Mouse (Mus musculus) liver, embryonic 11.5 days (tissue): ENCODE measurements around the gene Prnp. TPM values are rescaled to one million over a fixed set of nuclear protein-coding genes. Genes with fewer than 3 reads are reported as not detected.

Experiments
- ATAC-seq: fragments of 200-750 bp; cut with Nextera tagmentation; replicated peaks from 2 replicates; pipeline ENCODE4 v1.8.0; 2017; ENCODE audit warnings: moderate number of reproducible peaks, mild to moderate bottlenecking, moderate TSS enrichment, moderate library complexity; ENCODE audit not compliant: low FRiP score
- DNase-seq: peaks from one replicate; pipeline ENCODE4 v3.0.0-alpha.2; 2017; ENCODE audit warnings: low spot score
- H3K27ac ChIP-seq: fragments of 300-500 bp; sonication (generic); 2 replicates; pipeline ENCODE4 v1.5.1; 2014; ENCODE audit warnings: mild to moderate bottlenecking, low read depth, low read length, control low read depth
- H3K27me3 ChIP-seq: fragments of 300-500 bp; sonication (generic); replicated peaks from 2 replicates; pipeline ENCODE4 v1.6.1; 2014; ENCODE audit warnings: low read length, mixed read lengths; ENCODE audit not compliant: control insufficient read depth, insufficient read depth
- H3K36me3 ChIP-seq: fragments of 300-500 bp; sonication (generic); 2 replicates; pipeline ENCODE4 v1.6.1; 2014; ENCODE audit warnings: mild to moderate bottlenecking, low read length, moderate library complexity, mixed read lengths; ENCODE audit not compliant: control insufficient read depth, insufficient read depth
- H3K4me1 ChIP-seq: fragments of 300-500 bp; sonication (generic); replicated peaks from 2 replicates; pipeline ENCODE4 v1.6.1; 2014; ENCODE audit warnings: low read length, mixed read lengths; ENCODE audit not compliant: control insufficient read depth, insufficient read depth
- H3K4me2 ChIP-seq: fragments of 300-500 bp; sonication (generic); 2 replicates; pipeline ENCODE4 v1.6.1; 2014; ENCODE audit warnings: mild to moderate bottlenecking, control low read depth, moderate library complexity
- H3K4me3 ChIP-seq: fragments of 300-500 bp; sonication (generic); 2 replicates; pipeline ENCODE4 v1.5.1; 2014; ENCODE audit warnings: low read depth, low read length, control low read depth
- H3K9ac ChIP-seq: fragments of 300-500 bp; sonication (generic); 2 replicates; pipeline ENCODE4 v1.6.1; 2014; ENCODE audit warnings: low read depth, low read length, control low read depth
- H3K9me3 ChIP-seq: fragments of 300-500 bp; sonication (generic); 2 replicates; pipeline ENCODE4 v1.6.1; 2016; ENCODE audit warnings: low read length, inconsistent platforms, mixed read lengths; ENCODE audit not compliant: control insufficient read depth
- WGBS: fragments of 180-500 bp; shearing (Covaris S2); extraction: QIAGEN DNeasy Blood & Tissue Kit; methylation state at CpG from one replicate; pipeline ENCODE4 v1.1.7; 2014; 5-methylcytosine and 5-hydroxymethylcytosine counted together
- polyA plus RNA-seq: library from polyadenylated mRNA; unstranded; fragments of >200 nt; fragmentation: Nextera tagmentation; extraction: Ambion mirVana; gene quantifications from 2 replicates; pipeline ENCODE4 v1.2.1, GENCODE M21; 2014

Gene Prnp
- polyA plus RNA-seq, 1 experiment from 2014 or later: 32.6 TPM

DNA sequence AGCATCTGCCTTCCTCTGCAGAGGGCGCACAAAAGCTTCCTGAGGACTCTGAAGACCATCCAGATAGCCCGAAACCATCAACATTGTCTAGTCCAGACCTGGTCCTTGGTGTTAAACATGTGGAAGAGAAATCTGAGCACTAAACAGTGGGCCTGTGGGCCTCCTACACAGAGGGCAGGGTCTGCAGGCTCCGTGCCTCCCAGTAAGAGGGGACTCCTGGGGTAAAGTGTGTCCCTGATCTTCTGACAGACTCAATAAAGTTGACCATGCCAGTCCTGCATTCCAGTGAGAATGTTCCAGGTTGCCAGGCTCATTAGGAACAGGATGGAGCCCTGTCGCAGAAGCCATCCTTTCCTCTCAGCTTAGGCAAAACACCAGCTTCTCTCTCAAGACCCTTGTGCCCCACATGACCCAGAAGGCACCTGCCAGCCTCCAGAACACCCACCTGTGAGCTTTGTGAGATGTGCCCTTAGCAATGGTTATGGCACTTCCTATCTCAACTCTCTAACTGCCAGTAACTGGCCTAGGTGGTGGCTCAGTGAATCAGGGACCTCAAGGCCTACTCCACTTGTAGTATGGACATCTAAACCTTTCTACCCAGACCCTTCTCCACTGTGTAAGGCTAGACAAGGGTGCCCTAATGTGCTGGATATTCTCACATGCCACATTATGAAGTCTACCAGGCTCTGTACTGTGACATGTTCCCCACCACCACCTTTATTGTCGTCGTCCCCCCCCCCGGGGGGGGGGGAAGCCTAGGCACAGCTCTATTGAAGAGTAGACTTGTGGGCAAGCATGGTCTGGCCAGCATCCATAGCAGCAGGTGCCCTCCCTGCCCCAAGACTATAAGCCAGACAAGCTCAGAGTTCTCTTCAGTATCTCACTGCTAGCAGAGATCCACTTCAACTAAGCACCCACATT is 46.9 kb downstream of the Prnp start:
- H3K9me3 ChIP-seq: no peaks in the 10 kb centered on the region
- no peak overlapping the region for H3K4me3 ChIP-seq
- no peak overlapping the region for H3K27ac ChIP-seq
- ATAC-seq: no peak
- peaks cover 27% of the 10 kb centered on the region for H3K27me3 ChIP-seq
- 69% methylated on average over 7 of the region's 7 CpGs for WGBS
- H3K4me1 ChIP-seq: peaks cover 9% of the 10 kb centered on the region; the same call in 1 of the 2 replicates
- H3K36me3 ChIP-seq: no peaks in the 10 kb centered on the region
- no peak overlapping the region for H3K9ac ChIP-seq
- no peak for DNase-seq
- no peak overlapping the region for H3K4me2 ChIP-seq

- no peak overlapping the region for H3K4me3 ChIP-seq
- no peaks in the 10 kb centered on the region for H3K9me3 ChIP-seq
- 49% methylated on average over 9 of the region's 9 CpGs for WGBS
- ATAC-seq (no peak), DNase-seq (no peak)
- H3K36me3 ChIP-seq: no peaks in the 10 kb centered on the region
- H3K4me2 ChIP-seq: no peak overlapping the region
- H3K9ac ChIP-seq: no peak overlapping the region
- peaks cover 21% of the 10 kb centered on the region for H3K27me3 ChIP-seq
- peaks cover 9% of the 10 kb centered on the region; the same call in 1 of the 2 replicates for H3K4me1 ChIP-seq
- H3K27ac ChIP-seq: no peak overlapping the region
Measured at GRCm38 (mm10) chr2:131957731-131958222, 48.0 kb downstream of the Prnp start.

- no peaks in the 10 kb centered on the region for H3K36me3 ChIP-seq
- H3K4me1 ChIP-seq: no peaks in the 10 kb centered on the region
- no peaks in the 10 kb centered on the region for H3K27me3 ChIP-seq
- H3K4me2 ChIP-seq: no peak overlapping the region
- H3K9me3 ChIP-seq: no peaks in the 10 kb centered on the region
- H3K4me3 ChIP-seq: no peak overlapping the region
- WGBS: 55% methylated on average over 2 of the region's 2 CpGs
- H3K27ac ChIP-seq: no peak overlapping the region
- DNase-seq (no peak), ATAC-seq (no peak)
- H3K9ac ChIP-seq: no peak overlapping the region
Measured at GRCm38 (mm10) chr2:131961671-131962070, 51.9 kb downstream of the Prnp start.

GRCm38 (mm10) chr2:131970597-131970996 is 60.9 kb downstream of the Prnp start:
- DNase-seq: no peak
- no peak overlapping the region for H3K4me2 ChIP-seq
- no peak overlapping the region for H3K27ac ChIP-seq
- no peak overlapping the region for H3K4me3 ChIP-seq
- no peaks in the 10 kb centered on the region for H3K27me3 ChIP-seq
- WGBS: 84% methylated on average over 2 of the region's 2 CpGs
- no peaks in the 10 kb centered on the region for H3K36me3 ChIP-seq
- H3K4me1 ChIP-seq: no peaks in the 10 kb centered on the region
- no peak overlapping the region for H3K9ac ChIP-seq
- no peaks in the 10 kb centered on the region for H3K9me3 ChIP-seq
- ATAC-seq: no peak

GRCm38 (mm10) chr2:131971098-131971497 is 61.4 kb downstream of the Prnp start:
- WGBS: 75% methylated on average over 4 of the region's 4 CpGs
- no peak for ATAC-seq
- no peak overlapping the region for H3K4me2 ChIP-seq
- H3K27ac ChIP-seq: no peak overlapping the region
- no peaks in the 10 kb centered on the region for H3K27me3 ChIP-seq
- no peak overlapping the region for H3K4me3 ChIP-seq
- DNase-seq: no peak
- H3K9me3 ChIP-seq: no peaks in the 10 kb centered on the region
- no peak overlapping the region for H3K9ac ChIP-seq
- no peaks in the 10 kb centered on the region for H3K36me3 ChIP-seq
- H3K4me1 ChIP-seq: no peaks in the 10 kb centered on the region

DNA sequence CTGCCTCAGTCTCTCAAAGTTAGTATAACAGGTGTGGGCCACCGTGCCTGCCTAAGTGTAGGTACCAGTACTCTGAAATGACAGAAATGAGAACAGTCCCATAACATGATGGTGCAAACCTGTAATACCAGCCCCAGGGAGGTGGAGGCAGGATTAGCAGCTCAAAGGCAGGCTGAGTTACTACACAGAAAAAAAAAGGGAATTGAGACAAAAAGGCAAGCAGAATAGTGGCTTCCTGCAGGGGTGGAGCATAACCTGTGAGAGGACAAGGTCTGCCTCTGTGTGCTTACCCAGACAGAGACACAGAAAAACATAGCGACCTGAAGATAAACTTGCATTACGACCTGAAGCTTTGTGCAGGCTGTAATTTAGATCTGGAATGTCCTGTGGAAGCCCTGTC is 66.9 kb downstream of the Prnp start:
- no peak overlapping the region for H3K4me2 ChIP-seq
- no peaks in the 10 kb centered on the region for H3K36me3 ChIP-seq
- H3K9ac ChIP-seq: no peak overlapping the region
- no peaks in the 10 kb centered on the region for H3K4me1 ChIP-seq
- no peak overlapping the region for H3K4me3 ChIP-seq
- no peak overlapping the region for H3K27ac ChIP-seq
- peaks cover 2% of the 10 kb centered on the region; the same call in 1 of the 2 replicates for H3K9me3 ChIP-seq
- DNase-seq (no peak), ATAC-seq (no peak)
- H3K27me3 ChIP-seq: no peaks in the 10 kb centered on the region
- 72% methylated on average over 3 of the region's 3 CpGs for WGBS

- H3K9ac ChIP-seq: no peak overlapping the region
- no peak for DNase-seq
- WGBS: 22% methylated on average over 9 of the region's 9 CpGs
Measured at GRCm38 (mm10) chr2:131980866-131981265, 71.1 kb downstream of the Prnp start.

DNA sequence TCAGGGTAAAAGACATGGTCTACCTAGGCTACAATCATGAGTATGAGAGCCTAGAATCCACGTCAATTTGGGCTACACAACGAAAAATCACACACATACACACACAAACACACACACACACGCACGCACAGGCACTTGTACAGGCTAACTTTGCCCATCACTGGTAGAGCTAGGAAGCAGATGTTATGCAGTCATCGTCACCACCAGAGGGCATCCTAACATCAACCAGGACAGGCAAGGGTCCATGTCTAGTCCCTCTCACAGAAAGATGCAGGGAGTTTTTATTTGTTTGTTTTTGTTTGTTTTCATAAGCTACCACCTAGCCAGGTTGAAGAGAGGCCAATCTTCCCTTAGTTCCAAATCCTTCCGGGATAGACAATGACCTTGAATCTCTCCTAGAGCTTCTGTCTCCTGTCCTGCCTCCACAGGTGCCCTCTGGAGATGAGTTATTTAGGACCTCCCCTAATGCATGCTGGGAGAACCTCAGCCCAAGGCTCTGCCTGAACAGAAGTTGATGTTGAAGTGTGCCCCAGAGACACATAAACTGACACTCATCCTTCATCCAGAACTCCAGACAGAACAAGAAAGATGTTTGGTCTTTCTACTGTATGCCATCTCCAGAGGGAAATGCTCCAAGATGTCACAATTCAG is 72.9 kb downstream of the Prnp start:
- ATAC-seq (peak; percentile 60; the same call in 1 of the 2 replicates), DNase-seq (no peak)
- Histone ChIP-seq H3K27me3 (no peaks in the 10 kb centered on the region), H3K4me1 (no peaks in the 10 kb centered on the region), H3K36me3 (no peaks in the 10 kb centered on the region), H3K4me3 (no peak overlapping the region), H3K27ac (no peak overlapping the region), H3K9ac (no peak overlapping the region), H3K9me3 (peaks cover 2% of the 10 kb centered on the region; the same call in 1 of the 2 replicates), H3K4me2 (no peak overlapping the region)
- WGBS: 12% methylated on average over 6 of the region's 6 CpGs

More at GRCm38 (mm10) chr2:131980866-131981265, 71.1 kb downstream of the Prnp start:
- Histone ChIP-seq H3K4me3 (no peak overlapping the region), H3K27me3 (no peaks in the 10 kb centered on the region), H3K4me2 (no peak overlapping the region), H3K4me1 (no peaks in the 10 kb centered on the region), H3K36me3 (no peaks in the 10 kb centered on the region), H3K27ac (no peak overlapping the region), H3K9me3 (peaks cover 2% of the 10 kb centered on the region; the same call in 1 of the 2 replicates)
- no peak for ATAC-seq
